Mouse (Mus musculus): ENCODE measurements around the gene Rad54l2. TPM values are rescaled to one million over a fixed set of nuclear protein-coding genes. Genes with fewer than 3 reads are reported as not detected.

Rad54l2 gene
- polyA plus RNA-seq, 1 experiment from 2014 or later: 6.0 TPM

- H3K4me2 ChIP-seq (ENCODE audit: low read length): no peak overlapping the region
- no peaks in the 10 kb centered on the region for H3K9me3 ChIP-seq (ENCODE audit: control insufficient read depth, low read length)
- H3K4me1 ChIP-seq (ENCODE audit: control insufficient read depth, insufficient read depth, low read length): peaks cover 9% of the 10 kb centered on the region; the same call in 1 of the 2 replicates
- H3K27ac ChIP-seq (replicated peaks; ENCODE audit: low read depth, low read length): 0 out of 2 replicates have a peak overlapping the region, but pooled peaks have one; percentile 55
- DNase-seq: no peak
- H3K4me3 ChIP-seq (replicated peaks; ENCODE audit: low read depth, low read length): no peak overlapping the region
- H3K27me3 ChIP-seq (ENCODE audit: control insufficient read depth, insufficient read depth, low read length): 0 out of 2 replicates have a peak, but pooled peaks cover 5% of the 10 kb centered on the region
- 46% methylated on average over 5 of the region's 5 CpGs for WGBS
- ATAC-seq (ENCODE audit: low FRiP score, low TSS enrichment): no peak
- H3K9ac ChIP-seq (replicated peaks; ENCODE audit: low read length): no peak overlapping the region
- H3K36me3 ChIP-seq (ENCODE audit: control insufficient read depth, insufficient read depth, low read length): peaks cover 27% of the 10 kb centered on the region
These were observed 131.4 kb downstream of the Rad54l2 start for GRCm38 (mm10) chr9:106657592-106657991.

- Histone ChIP-seq H3K4me3 (replicated peaks; ENCODE audit: low read depth, low read length) (no peak overlapping the region), H3K9ac (replicated peaks; ENCODE audit: low read length) (no peak overlapping the region), H3K9me3 (ENCODE audit: control insufficient read depth, low read length) (no peaks in the 10 kb centered on the region), H3K36me3 (ENCODE audit: control insufficient read depth, insufficient read depth, low read length) (peaks cover 20% of the 10 kb centered on the region), H3K27ac (replicated peaks; ENCODE audit: low read depth, low read length) (peak overlapping the region; percentile 26; the same call in 1 of the 2 replicates), H3K4me2 (ENCODE audit: low read length) (peak overlapping the region; percentile 78), H3K27me3 (ENCODE audit: control insufficient read depth, insufficient read depth, low read length) (0 out of 2 replicates have a peak, but pooled peaks cover 5% of the 10 kb centered on the region), H3K4me1 (ENCODE audit: control insufficient read depth, insufficient read depth, low read length) (peaks cover 9% of the 10 kb centered on the region; the same call in 1 of the 2 replicates)
- WGBS: 24% methylated on average over 5 of the region's 5 CpGs
- ATAC-seq (ENCODE audit: low FRiP score, low TSS enrichment) (no peak), DNase-seq (no peak)
These were observed 132.2 kb downstream of the Rad54l2 start for GRCm38 (mm10) chr9:106656820-106657219.

- Histone ChIP-seq H3K9ac (replicated peaks; ENCODE audit: low read length) (peak within 1 kb of the TSS; percentile 67), H3K27me3 (ENCODE audit: control insufficient read depth, insufficient read depth, low read length) (0 out of 2 replicates have a peak, but pooled peaks cover 5% of the 10 kb centered on the region), H3K4me2 (ENCODE audit: low read length) (peak within 1 kb of the TSS; percentile 78), H3K4me1 (ENCODE audit: control insufficient read depth, insufficient read depth, low read length) (peaks cover 9% of the 10 kb centered on the region; the same call in 1 of the 2 replicates), H3K4me3 (replicated peaks; ENCODE audit: low read depth, low read length) (peak within 1 kb of the TSS; percentile 48), H3K27ac (replicated peaks; ENCODE audit: low read depth, low read length) (peak within 1 kb of the TSS; percentile 26; the same call in 1 of the 2 replicates), H3K9me3 (ENCODE audit: control insufficient read depth, low read length) (no peaks in the 10 kb centered on the region), H3K36me3 (ENCODE audit: control insufficient read depth, insufficient read depth, low read length) (peaks cover 13% of the 10 kb centered on the region)
- under 1% methylated on average over 44 of the region's 44 CpGs for WGBS
- peak; percentile 31; the same call in 1 of the 2 replicates for ATAC-seq (ENCODE audit: low FRiP score, low TSS enrichment)
- peak; percentile 72 for DNase-seq
These were observed 132.9 kb downstream of the Rad54l2 start, which contains the start of gene Grm2 for GRCm38 (mm10) chr9:106655884-106656720. TSS of gene Grm2 (minus strand) at chr9:106656082.

- Histone ChIP-seq H3K4me3 (replicated peaks; ENCODE audit: low read depth, low read length) (no peak overlapping the region), H3K9me3 (ENCODE audit: control insufficient read depth, low read length) (no peaks in the 10 kb centered on the region), H3K4me2 (ENCODE audit: low read length) (no peak overlapping the region), H3K27me3 (ENCODE audit: control insufficient read depth, insufficient read depth, low read length) (0 out of 2 replicates have a peak, but pooled peaks cover 5% of the 10 kb centered on the region), H3K36me3 (ENCODE audit: control insufficient read depth, insufficient read depth, low read length) (0 out of 2 replicates have a peak, but pooled peaks cover 2% of the 10 kb centered on the region), H3K27ac (replicated peaks; ENCODE audit: low read depth, low read length) (no peak overlapping the region), H3K4me1 (ENCODE audit: control insufficient read depth, insufficient read depth, low read length) (peaks cover 9% of the 10 kb centered on the region; the same call in 1 of the 2 replicates), H3K9ac (replicated peaks; ENCODE audit: low read length) (no peak overlapping the region)
- 74% methylated on average over 1 of the region's 1 CpGs for WGBS
- DNase-seq: peak; percentile 37
- ATAC-seq (ENCODE audit: low FRiP score, low TSS enrichment): no peak
These were observed 136.3 kb downstream of the Rad54l2 start for GRCm38 (mm10) chr9:106652720-106653119.

GRCm38 (mm10) chr9:106647226-106647625 is 141.8 kb downstream of the Rad54l2 start:
- Histone ChIP-seq H3K4me3 (replicated peaks; ENCODE audit: low read depth, low read length) (no peak overlapping the region), H3K4me2 (ENCODE audit: low read length) (no peak overlapping the region), H3K27ac (replicated peaks; ENCODE audit: low read depth, low read length) (no peak overlapping the region), H3K9me3 (ENCODE audit: control insufficient read depth, low read length) (no peaks in the 10 kb centered on the region), H3K9ac (replicated peaks; ENCODE audit: low read length) (no peak overlapping the region), H3K27me3 (ENCODE audit: control insufficient read depth, insufficient read depth, low read length) (no peaks in the 10 kb centered on the region), H3K4me1 (ENCODE audit: control insufficient read depth, insufficient read depth, low read length) (no peaks in the 10 kb centered on the region), H3K36me3 (ENCODE audit: control insufficient read depth, insufficient read depth, low read length) (0 out of 2 replicates have a peak, but pooled peaks cover 2% of the 10 kb centered on the region)
- 76% methylated on average over 27 of the region's 27 CpGs for WGBS
- no peak for ATAC-seq (ENCODE audit: low FRiP score, low TSS enrichment)
- no peak for DNase-seq

GRCm38 (mm10) chr9:106645684-106646271 is 143.2 kb downstream of the Rad54l2 start:
- H3K4me2 ChIP-seq (ENCODE audit: low read length): no peak overlapping the region
- no peaks in the 10 kb centered on the region for H3K4me1 ChIP-seq (ENCODE audit: control insufficient read depth, insufficient read depth, low read length)
- DNase-seq: no peak
- no peaks in the 10 kb centered on the region for H3K9me3 ChIP-seq (ENCODE audit: control insufficient read depth, low read length)
- no peak for ATAC-seq (ENCODE audit: low FRiP score, low TSS enrichment)
- H3K27me3 ChIP-seq (ENCODE audit: control insufficient read depth, insufficient read depth, low read length): no peaks in the 10 kb centered on the region
- no peak overlapping the region for H3K27ac ChIP-seq (replicated peaks; ENCODE audit: low read depth, low read length)
- H3K9ac ChIP-seq (replicated peaks; ENCODE audit: low read length): no peak overlapping the region
- 0 out of 2 replicates have a peak, but pooled peaks cover 2% of the 10 kb centered on the region for H3K36me3 ChIP-seq (ENCODE audit: control insufficient read depth, insufficient read depth, low read length)
- WGBS: 69% methylated on average over 9 of the region's 9 CpGs
- H3K4me3 ChIP-seq (replicated peaks; ENCODE audit: low read depth, low read length): no peak overlapping the region

GRCm38 (mm10) chr9:106643787-106644186 is 145.2 kb downstream of the Rad54l2 start:
- Histone ChIP-seq H3K27ac (replicated peaks; ENCODE audit: low read depth, low read length) (no peak overlapping the region), H3K27me3 (ENCODE audit: control insufficient read depth, insufficient read depth, low read length) (no peaks in the 10 kb centered on the region), H3K9ac (replicated peaks; ENCODE audit: low read length) (no peak overlapping the region), H3K4me3 (replicated peaks; ENCODE audit: low read depth, low read length) (no peak overlapping the region), H3K36me3 (ENCODE audit: control insufficient read depth, insufficient read depth, low read length) (no peaks in the 10 kb centered on the region), H3K4me1 (ENCODE audit: control insufficient read depth, insufficient read depth, low read length) (no peaks in the 10 kb centered on the region), H3K9me3 (ENCODE audit: control insufficient read depth, low read length) (no peaks in the 10 kb centered on the region), H3K4me2 (ENCODE audit: low read length) (no peak overlapping the region)
- ATAC-seq (ENCODE audit: low FRiP score, low TSS enrichment): no peak
- no peak for DNase-seq
- 78% methylated on average over 6 of the region's 6 CpGs for WGBS

GRCm38 (mm10) chr9:106643128-106643527 is 145.9 kb downstream of the Rad54l2 start:
- Histone ChIP-seq H3K9me3 (ENCODE audit: control insufficient read depth, low read length) (no peaks in the 10 kb centered on the region), H3K4me2 (ENCODE audit: low read length) (no peak overlapping the region), H3K36me3 (ENCODE audit: control insufficient read depth, insufficient read depth, low read length) (no peaks in the 10 kb centered on the region), H3K4me3 (replicated peaks; ENCODE audit: low read depth, low read length) (no peak overlapping the region), H3K27ac (replicated peaks; ENCODE audit: low read depth, low read length) (no peak overlapping the region), H3K9ac (replicated peaks; ENCODE audit: low read length) (no peak overlapping the region), H3K4me1 (ENCODE audit: control insufficient read depth, insufficient read depth, low read length) (no peaks in the 10 kb centered on the region), H3K27me3 (ENCODE audit: control insufficient read depth, insufficient read depth, low read length) (no peaks in the 10 kb centered on the region)
- DNase-seq (peak; percentile 78), ATAC-seq (ENCODE audit: low FRiP score, low TSS enrichment) (no peak)
- 34% methylated on average over 7 of the region's 7 CpGs for WGBS

Data from midbrain, embryonic 14.5 days (tissue).